Mouse (Mus musculus): ENCODE data around the gene Rap1gap2. TPM values are rescaled to one million over a fixed set of nuclear protein-coding genes. Genes with fewer than 3 reads are reported as not detected.

The Rap1gap2 gene
- total RNA-seq, 2 experiments from 2014 or later = 2.1 to 3.7 TPM

DNA sequence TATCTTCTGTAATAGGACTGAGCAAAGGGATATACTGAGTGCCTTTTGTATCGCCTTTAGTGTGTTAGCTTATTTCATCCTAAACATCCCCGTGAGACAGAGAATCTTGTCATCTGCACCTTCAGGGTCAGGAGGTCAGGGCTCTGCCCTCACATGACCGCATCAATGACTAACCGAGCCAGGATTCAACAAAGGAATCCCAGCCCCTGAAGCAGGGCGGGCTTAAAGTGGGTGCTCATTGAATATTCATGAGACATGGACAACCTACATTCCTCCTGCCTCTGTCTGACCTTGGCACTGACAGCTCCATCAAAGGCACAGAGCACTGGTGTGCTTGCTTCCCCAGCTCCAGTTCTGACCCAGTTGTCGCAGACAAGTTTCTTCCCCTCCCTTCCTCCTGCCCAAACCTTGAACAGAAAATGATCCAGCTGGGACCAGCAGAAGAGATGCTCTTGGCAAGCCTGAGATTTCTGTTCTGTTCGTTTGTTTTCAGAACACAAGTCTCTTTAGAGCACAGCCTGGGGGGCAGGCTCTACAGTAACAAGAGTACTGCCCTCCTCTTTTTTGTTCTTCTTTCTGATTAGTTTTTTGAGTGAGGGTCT is 61.8 kb downstream of the Rap1gap2 start:
- ATAC-seq (replicated peaks; ENCODE audit: low FRiP score, poor library complexity, severe bottlenecking) = no peak

GRCm38 (mm10) chr11:74546933-74547694 is 63.6 kb downstream of the Rap1gap2 start:
- peak; percentile 84 for ATAC-seq (replicated peaks; ENCODE audit: low FRiP score, poor library complexity, severe bottlenecking)

DNA sequence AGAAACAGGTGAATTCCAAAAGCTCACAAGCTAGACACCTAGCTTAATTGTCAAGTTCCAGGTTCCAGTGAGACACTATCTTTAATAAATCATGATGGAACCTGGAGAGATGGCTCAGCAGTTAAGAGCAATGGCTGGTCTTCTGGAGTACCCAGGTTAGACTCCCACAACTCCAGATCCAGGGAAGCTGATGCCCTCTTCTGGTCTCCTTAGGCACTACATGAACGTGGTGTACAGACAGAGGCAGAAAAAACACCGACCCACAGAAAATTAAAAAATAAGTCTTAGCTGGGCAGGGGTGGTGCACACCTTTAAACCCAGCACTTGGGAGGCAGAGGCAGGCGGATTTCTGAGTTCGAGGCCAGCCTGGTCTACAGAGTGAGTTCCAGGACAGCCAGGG is 64.5 kb downstream of the Rap1gap2 start:
- ATAC-seq (replicated peaks; ENCODE audit: low FRiP score, poor library complexity, severe bottlenecking) = peak; percentile 74

DNA sequence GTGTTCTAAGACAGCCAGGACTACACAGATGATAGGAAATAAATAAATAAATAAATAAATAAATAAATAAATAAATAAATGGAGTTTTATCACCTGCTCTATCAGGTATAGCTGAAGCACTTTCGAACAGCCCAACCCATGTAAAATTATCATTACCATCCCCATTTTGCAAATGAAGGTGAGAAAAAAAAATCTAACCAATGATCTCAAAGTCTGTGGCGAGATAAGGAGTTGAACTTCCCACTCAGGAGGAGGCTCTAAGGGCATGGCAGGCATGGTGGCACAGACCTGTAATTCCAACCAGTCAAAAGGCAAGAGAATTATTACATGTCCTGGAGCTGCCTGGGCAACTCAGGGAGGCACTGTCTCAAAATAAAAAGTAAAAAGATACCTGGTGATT is 65.2 kb downstream of the Rap1gap2 start:
- ATAC-seq (replicated peaks; ENCODE audit: low FRiP score, poor library complexity, severe bottlenecking) = no peak

DNA sequence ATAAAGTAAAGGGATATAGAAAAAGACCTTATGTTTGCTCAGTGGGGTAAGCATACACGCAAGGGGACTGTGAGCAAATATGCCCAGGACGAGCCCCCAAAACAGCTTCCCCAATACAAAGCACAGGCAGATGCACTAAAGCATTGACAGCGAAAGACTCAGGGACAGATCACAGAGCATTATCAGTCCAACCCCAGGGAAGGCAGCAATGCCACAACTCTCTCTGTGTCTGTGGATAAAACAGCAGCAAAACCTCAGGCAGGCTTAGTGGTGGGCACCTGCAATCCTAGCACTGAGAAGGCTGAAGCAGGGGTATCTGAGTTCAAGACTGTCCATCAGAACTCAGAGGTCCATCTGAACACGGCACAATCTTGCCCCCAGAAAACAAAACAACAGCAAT is 73.4 kb downstream of the Rap1gap2 start:
- ATAC-seq (replicated peaks; ENCODE audit: low FRiP score, poor library complexity, severe bottlenecking) = no peak

DNA sequence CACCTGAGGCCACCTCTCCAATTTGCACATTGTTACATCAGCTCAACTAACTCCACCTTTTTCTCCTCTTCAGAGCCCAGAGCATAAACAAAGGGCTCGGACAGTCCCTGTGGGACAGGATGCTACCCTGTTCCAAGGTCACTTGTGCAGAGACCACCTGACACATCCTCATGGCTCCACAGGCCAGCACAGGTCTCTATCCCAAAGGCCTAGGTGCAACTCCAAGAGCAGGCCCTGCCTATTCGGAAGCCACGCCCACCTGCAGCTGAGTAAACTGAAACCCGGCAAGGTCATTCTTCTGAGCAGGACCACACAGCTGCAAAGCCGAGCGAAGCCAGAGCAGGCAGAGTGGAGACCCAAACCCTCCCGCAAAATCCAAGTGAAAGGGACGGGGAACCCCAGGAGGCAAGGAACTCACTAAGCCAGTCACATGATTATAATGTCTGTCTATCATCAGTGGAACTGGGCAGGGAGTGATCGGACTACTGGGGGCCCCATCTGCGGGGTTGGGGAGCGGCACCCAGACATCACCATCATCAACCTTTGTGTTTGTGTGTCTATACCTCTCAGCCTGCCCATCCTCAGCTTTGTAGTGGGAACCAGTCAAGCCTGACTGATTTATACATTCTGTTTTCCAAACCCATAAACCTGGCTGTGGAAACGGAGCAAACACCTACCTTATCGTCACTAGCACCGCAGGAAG is 74.4 kb downstream of the Rap1gap2 start:
- no peak for ATAC-seq (replicated peaks; ENCODE audit: low FRiP score, poor library complexity, severe bottlenecking)

DNA sequence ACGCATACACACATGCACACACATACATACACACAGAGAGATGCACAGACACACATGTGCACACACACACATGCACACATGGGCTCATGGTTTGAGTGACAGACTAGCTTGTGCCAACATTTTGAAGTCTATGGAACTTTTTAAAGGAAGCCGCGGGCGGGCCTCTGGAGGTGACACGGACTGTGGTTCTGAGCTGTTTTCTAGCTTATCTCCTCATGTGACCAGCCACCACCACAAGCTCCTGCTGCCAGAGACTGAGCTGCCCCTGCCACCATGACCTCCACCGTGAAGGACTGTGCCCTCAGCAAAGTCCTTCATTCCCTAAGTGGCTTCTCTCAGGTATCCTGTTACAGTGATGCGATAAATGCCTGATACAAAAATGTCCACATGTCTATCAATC is 76.3 kb downstream of the Rap1gap2 start:
- ATAC-seq (replicated peaks; ENCODE audit: low FRiP score, poor library complexity, severe bottlenecking) = no peak

DNA sequence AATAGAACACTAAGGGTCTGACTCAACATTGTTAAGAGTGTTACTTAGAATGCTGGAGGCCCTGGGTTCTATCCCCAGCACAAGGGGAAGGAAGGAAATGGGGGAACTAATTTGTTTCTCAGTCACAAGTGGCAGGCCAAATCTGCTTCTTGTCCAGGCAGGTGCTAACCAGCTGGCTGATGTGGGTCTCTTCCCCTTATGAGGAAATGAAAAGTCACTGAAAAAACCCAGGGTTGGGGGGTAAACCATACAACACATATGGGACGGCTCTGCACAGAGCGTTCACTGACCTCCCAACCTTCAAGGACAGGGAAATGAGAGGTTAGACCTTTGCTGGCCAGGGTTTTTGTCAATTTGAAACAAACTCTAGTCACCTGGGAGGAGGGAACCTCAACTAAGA is 77.7 kb downstream of the Rap1gap2 start:
- no peak for ATAC-seq (replicated peaks; ENCODE audit: low FRiP score, poor library complexity, severe bottlenecking)

GRCm38 (mm10) chr11:74532401-74532800 is 78.3 kb downstream of the Rap1gap2 start:
- no peak for ATAC-seq (replicated peaks; ENCODE audit: low FRiP score, poor library complexity, severe bottlenecking)

DNA sequence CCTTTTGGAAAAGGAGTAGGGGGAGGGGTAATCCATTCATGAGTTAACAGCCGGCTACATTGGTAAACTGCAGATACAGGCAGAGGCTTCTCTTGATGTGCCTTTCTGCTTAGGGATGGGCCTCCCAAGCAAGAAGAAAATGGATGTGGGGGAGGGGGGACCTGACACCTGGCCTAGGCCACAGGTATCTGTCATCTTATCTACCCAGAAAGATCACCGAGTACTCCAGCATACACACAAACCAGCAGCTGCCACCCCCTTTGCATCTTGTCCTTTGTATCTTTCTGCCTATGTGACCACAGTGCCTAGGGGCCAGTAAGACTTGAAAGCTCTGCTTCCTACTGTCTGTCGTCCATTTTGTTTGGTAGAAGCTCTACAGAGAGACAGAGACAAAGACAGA is 79.0 kb downstream of the Rap1gap2 start:
- no peak for ATAC-seq (replicated peaks; ENCODE audit: low FRiP score, poor library complexity, severe bottlenecking)

GRCm38 (mm10) chr11:74529803-74530202 is 80.9 kb downstream of the Rap1gap2 start:
- no peak for ATAC-seq (replicated peaks; ENCODE audit: low FRiP score, poor library complexity, severe bottlenecking)

DNA sequence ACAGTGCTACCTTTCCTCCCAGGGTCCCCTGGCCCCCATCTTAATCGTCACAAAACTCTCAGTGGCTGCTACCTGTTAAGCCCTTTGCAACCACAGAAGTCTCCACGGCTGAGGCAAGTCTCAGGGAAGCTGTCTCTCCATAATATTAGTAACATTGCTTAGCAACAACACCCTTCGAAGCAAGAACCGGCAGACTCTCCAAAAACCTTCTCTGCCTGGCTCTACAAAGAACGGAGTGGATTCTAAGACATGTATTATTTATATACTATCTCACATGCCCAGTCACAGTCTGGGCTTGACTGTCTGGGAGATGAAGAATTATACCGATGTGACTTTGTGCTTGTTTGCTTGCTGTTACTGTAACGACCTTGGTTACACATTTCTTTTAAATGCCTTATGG is 83.2 kb downstream of the Rap1gap2 start:
- ATAC-seq (replicated peaks; ENCODE audit: low FRiP score, poor library complexity, severe bottlenecking) = no peak

- ATAC-seq (replicated peaks; ENCODE audit: low FRiP score, poor library complexity, severe bottlenecking) = 0 out of 2 replicates have a peak, but pooled peaks have one; percentile 36
These were observed 84.2 kb downstream of the Rap1gap2 start for GRCm38 (mm10) chr11:74526180-74527158.

DNA sequence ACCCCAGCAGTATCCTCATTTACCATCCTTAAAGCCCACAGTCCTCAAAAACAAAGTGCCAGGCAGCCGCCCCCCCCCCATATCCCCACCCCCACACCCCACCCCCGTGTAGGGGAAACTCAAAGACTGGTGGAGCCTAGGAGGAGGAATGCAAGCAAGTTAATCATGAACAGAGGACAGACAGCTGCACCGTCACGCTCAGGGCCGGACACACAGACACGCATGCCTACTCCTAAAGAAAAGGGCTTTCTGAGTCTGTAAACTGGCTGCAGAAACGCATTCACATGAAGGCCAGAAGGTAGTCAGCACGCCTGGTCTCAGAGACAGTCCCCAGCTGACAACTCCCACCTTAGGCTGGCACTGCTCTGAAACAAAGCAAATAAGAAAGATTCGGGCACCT is 85.1 kb downstream of the Rap1gap2 start:
- no peak for ATAC-seq (replicated peaks; ENCODE audit: low FRiP score, poor library complexity, severe bottlenecking)

GRCm38 (mm10) chr11:74525205-74525604 is 85.5 kb downstream of the Rap1gap2 start:
- ATAC-seq (replicated peaks; ENCODE audit: low FRiP score, poor library complexity, severe bottlenecking) = no peak

- no peak for ATAC-seq (replicated peaks; ENCODE audit: low FRiP score, poor library complexity, severe bottlenecking)
These were observed 86.4 kb downstream of the Rap1gap2 start for GRCm38 (mm10) chr11:74524050-74524965.

DNA sequence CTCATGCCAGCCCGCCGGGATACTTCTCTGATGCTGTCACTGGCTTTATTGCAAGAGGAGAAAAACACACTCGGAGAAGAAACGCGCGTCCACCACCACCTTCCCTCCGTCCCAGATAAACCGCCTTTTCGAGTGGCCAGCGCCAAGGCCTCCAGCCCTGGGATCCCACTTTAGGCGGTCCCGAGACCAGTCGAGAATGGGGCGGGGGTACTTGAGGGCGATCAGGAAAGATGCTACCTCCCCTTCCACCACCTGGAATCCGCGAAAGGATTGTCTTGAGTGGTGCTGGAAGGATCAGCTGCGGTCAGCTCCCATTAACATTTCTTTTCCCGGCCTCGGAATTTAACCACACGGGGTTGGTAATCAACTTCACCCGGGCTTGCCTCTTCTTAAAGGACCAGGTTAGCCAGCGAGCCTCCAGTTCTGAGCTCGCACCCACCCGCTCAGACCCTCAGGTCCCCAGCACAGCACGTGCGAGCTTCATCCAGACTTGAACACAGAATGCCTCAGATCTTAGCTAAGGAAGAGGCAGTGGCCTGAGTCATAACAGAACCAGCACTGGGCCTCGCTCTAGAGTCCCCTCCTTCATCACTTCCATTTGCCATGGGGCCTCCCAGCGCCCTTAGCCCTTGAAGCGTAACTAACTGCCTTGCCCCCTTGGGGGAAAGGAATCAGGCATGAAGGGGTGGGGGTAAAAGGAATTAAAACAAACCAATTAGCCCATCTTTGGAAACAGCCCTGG is 87.3 kb downstream of the Rap1gap2 start:
- no peak for ATAC-seq (replicated peaks; ENCODE audit: low FRiP score, poor library complexity, severe bottlenecking)
